Mouse (Mus musculus) testis, adult 2 months (tissue): ENCODE measurements around the gene Polr2a.

ENCODE experiments used
- CTCF ChIP-seq: fragments of 200-500 bp; IDR thresholded peaks from 2 replicates; pipeline ENCODE4 v1.5.1; 2012; ENCODE audit warnings: low read depth, mild to moderate bottlenecking, inconsistent platforms, low read length, moderate library complexity; ENCODE audit not compliant: control insufficient read depth, insufficient read depth, insufficient replicate concordance
- POLR2A ChIP-seq: fragments of 200-500 bp; IDR thresholded peaks from 2 replicates; pipeline ENCODE4 v1.6.1; 2012; ENCODE audit warnings: low read depth, mild to moderate bottlenecking, inconsistent platforms, low read length, moderate library complexity; ENCODE audit not compliant: control insufficient read depth

GRCm38 (mm10) chr11:69778258-69778982, 20.0 kb upstream of the Polr2a start:
- TF ChIP-seq CTCF (no peak), POLR2A (no peak)
